In genomic region chr15:79525564-79525963, GRCm38 (mm10) we compare ENCODE assay signal across 22 mouse cellular contexts. TPM values are rescaled to one million over a fixed set of nuclear protein-coding genes. Genes with fewer than 3 reads are reported as not detected.
DNase-seq lines count a peak whose midpoint lies in the region; ATAC-seq and TF ChIP-seq lines count a peak whose summit lies in the region.
"Had no signal": no experiment of that assay in that cellular context is flagged by ENCODE, and none has a peak within 500 bp of the region (broad histone marks: within the 10 kb centered on the region; RNA-seq: fewer than 3 reads in every experiment).

No protein-coding gene starts in this region.

- TF ChIP-seq CTCF in embryonic fibroblast, embryonic 13.5 days (IDR thresholded peaks at IDR 0.05; ENCODE audit: borderline replicate concordance, insufficient read depth, low read length) = no peak

- intact Hi-C loops in heart, postnatal 36 days (cut with DNase I) = no loop called here

- no peaks in the 10 kb centered on the region for H3K27me3 ChIP-seq in heart, embryonic 10.5 days (ENCODE audit: insufficient read depth, poor library complexity, severe bottlenecking)
- H3K27me3 ChIP-seq in limb, embryonic 15.5 days = no peaks in the 10 kb centered on the region
- H3K27me3 ChIP-seq in limb, embryonic 10.5 days (ENCODE audit: low read depth, poor library complexity, severe bottlenecking) = no peaks in the 10 kb centered on the region
- H3K27me3 ChIP-seq: forebrain, embryonic 15.5 days; heart, embryonic 12.5 days; hindbrain, embryonic 15.5 days had no signal

- no peak for ATAC-seq in limb, embryonic 15.5 days (ENCODE audit: insufficient number of reproducible peaks, low FRiP score, low TSS enrichment, low read depth)
- ATAC-seq: forebrain, embryonic 15.5 days had no signal

- peak; percentile 9; the same call in 1 of the 2 replicates for TF ChIP-seq POLR2A in embryonic fibroblast, embryonic 13.5 days (IDR thresholded peaks at IDR 0.05; ENCODE audit: low read depth, low read length)

- DNase-seq in heart, embryonic 10.5 days (ENCODE audit: low spot score) = peak; percentile 66
- DNase-seq in heart, postnatal 36 days = no peak
- DNase-seq in limb, embryonic 10.5 days (ENCODE audit: low spot score) = no peak
- peak; percentile 20 for DNase-seq in A20 (ENCODE audit: low read depth, low spot score)
- DNase-seq in lung, postnatal 4 days = no peak
- DNase-seq: cerebellum, adult 11 months; cerebellum, adult 9-10 months; cerebellum, postnatal 36 days; gastrocnemius, postnatal 10 days; kidney, adult 11 months had no signal

- no peak overlapping the region for H3K27ac ChIP-seq in heart, embryonic 10.5 days
- H3K27ac ChIP-seq in limb, embryonic 15.5 days = 0 out of 2 replicates have a peak overlapping the region, but pooled peaks have one; percentile 47
- H3K27ac ChIP-seq in limb, embryonic 10.5 days = no peak overlapping the region
- no peak overlapping the region for H3K27ac ChIP-seq in embryonic fibroblast, embryonic 13.5 days (ENCODE audit: insufficient read depth, low read length)
- H3K27ac ChIP-seq: embryonic facial prominence, embryonic 10.5 days; forebrain, embryonic 10.5 days; forebrain, embryonic 15.5 days; heart, adult 2 months; hindbrain, embryonic 15.5 days had no signal

- no peak overlapping the region for H3K4me2 ChIP-seq in limb, embryonic 15.5 days
- H3K4me2 ChIP-seq: forebrain, embryonic 15.5 days; heart, embryonic 12.5 days; hindbrain, embryonic 15.5 days had no signal

- WGBS in heart, embryonic 10.5 days = 82% methylated on average over 5 of the region's 5 CpGs
- WGBS in limb, embryonic 15.5 days = 85% methylated on average over 5 of the region's 5 CpGs
- 88% methylated on average over 5 of the region's 5 CpGs for WGBS in limb, embryonic 10.5 days

- no peak overlapping the region for H3K4me3 ChIP-seq in heart, embryonic 10.5 days
- H3K4me3 ChIP-seq in limb, embryonic 15.5 days = no peak overlapping the region
- H3K4me3 ChIP-seq in limb, embryonic 10.5 days = no peak overlapping the region
- no peak overlapping the region for H3K4me3 ChIP-seq in embryonic fibroblast, embryonic 13.5 days (ENCODE audit: insufficient read depth, low read length)
- H3K4me3 ChIP-seq: embryonic facial prominence, embryonic 10.5 days; erythroblast, embryonic 14.5 days; forebrain, embryonic 10.5 days; forebrain, embryonic 15.5 days; heart, adult 2 months; heart, embryonic 12.5 days; hindbrain, embryonic 15.5 days had no signal

- H3K4me1 ChIP-seq in heart, embryonic 10.5 days = no peaks in the 10 kb centered on the region
- peaks cover 13% of the 10 kb centered on the region for H3K4me1 ChIP-seq in limb, embryonic 15.5 days
- no peaks in the 10 kb centered on the region for H3K4me1 ChIP-seq in limb, embryonic 10.5 days
- H3K4me1 ChIP-seq in embryonic fibroblast, embryonic 13.5 days (ENCODE audit: control insufficient read depth, insufficient read depth, low read length) = no peaks in the 10 kb centered on the region; the same call in none of the 2 replicates
- H3K4me1 ChIP-seq: embryonic facial prominence, embryonic 10.5 days; forebrain, embryonic 10.5 days; forebrain, embryonic 15.5 days; heart, embryonic 12.5 days; hindbrain, embryonic 15.5 days had no signal

- no peaks in the 10 kb centered on the region for H3K9me3 ChIP-seq in heart, embryonic 10.5 days
- H3K9me3 ChIP-seq in limb, embryonic 15.5 days = no peaks in the 10 kb centered on the region
- H3K9me3 ChIP-seq in limb, embryonic 10.5 days (replicated peaks) = no peaks in the 10 kb centered on the region
- H3K9me3 ChIP-seq: embryonic facial prominence, embryonic 10.5 days; forebrain, embryonic 10.5 days; forebrain, embryonic 15.5 days; heart, embryonic 12.5 days; hindbrain, embryonic 15.5 days had no signal

- H3K9ac ChIP-seq in limb, embryonic 15.5 days = no peak overlapping the region
- H3K9ac ChIP-seq: forebrain, embryonic 15.5 days; heart, embryonic 12.5 days; hindbrain, embryonic 15.5 days had no signal

- peaks cover 66% of the 10 kb centered on the region for H3K36me3 ChIP-seq in heart, embryonic 10.5 days
- peaks cover 84% of the 10 kb centered on the region for H3K36me3 ChIP-seq in limb, embryonic 15.5 days
- H3K36me3 ChIP-seq in limb, embryonic 10.5 days = peaks cover 49% of the 10 kb centered on the region

RNA-seq across cellular contexts. Expression of gene Kdelr3, which starts 9.4 kb away (rescaled TPM):
- 29.8 and 40.5 TPM in 2 replicates for polyA plus RNA-seq in heart, embryonic 10.5 days (2016; fragmentation: Nextera tagmentation; extraction: Ambion mirVana)
- total RNA-seq in heart, postnatal 36 days (2021) = 1 to 10 TPM; 6.5 to 7.2 TPM
- polyA plus RNA-seq in limb, embryonic 15.5 days (2015; fragmentation: Nextera tagmentation; extraction: Ambion mirVana) = 211 and 223 TPM in 2 replicates
- 4.2 and 9.4 TPM in 2 replicates for polyA plus RNA-seq in limb, embryonic 10.5 days (2016; fragmentation: Nextera tagmentation; extraction: Ambion mirVana)
- polyA plus RNA-seq in embryonic fibroblast, embryonic 13.5 days (2011; ENCODE audit: insufficient read length, low read depth, missing spikeins) = 136 and 146 TPM in 2 replicates
- polyA plus RNA-seq: erythroblast, embryonic 14.5 days had no signal

RNA-seq across cellular contexts. Expression of gene Kcnj4, which starts 20.5 kb away (rescaled TPM):
- 0.06 TPM in 1 of 2 replicates, not detected in the other for polyA plus RNA-seq in heart, embryonic 10.5 days (2016; fragmentation: Nextera tagmentation; extraction: Ambion mirVana)
- total RNA-seq in heart, postnatal 36 days (2021) = under 1 TPM in 1 of 2 experiments, not detected in 1; 0.11 TPM
- polyA plus RNA-seq in limb, embryonic 15.5 days (2015; fragmentation: Nextera tagmentation; extraction: Ambion mirVana) = not detected in 2 replicates
- polyA plus RNA-seq in limb, embryonic 10.5 days (2016; fragmentation: Nextera tagmentation; extraction: Ambion mirVana) = not detected in 2 replicates
- polyA plus RNA-seq in embryonic fibroblast, embryonic 13.5 days (2011; ENCODE audit: insufficient read length, low read depth, missing spikeins) = 0.72 and 1.4 TPM in 2 replicates
- total RNA-seq: heart, postnatal 25 days; MEL had no signal
- polyA plus RNA-seq: embryonic facial prominence, embryonic 10.5 days; erythroblast, embryonic 14.5 days; forebrain, embryonic 10.5 days; gonadal fat pad, adult 2 months; hindbrain, embryonic 15.5 days had no signal

RNA-seq across cellular contexts. Expression of gene Ddx17, which starts 21.0 kb away (rescaled TPM):
- 33.3 and 37.5 TPM in 2 replicates for polyA plus RNA-seq in heart, embryonic 10.5 days (2016; fragmentation: Nextera tagmentation; extraction: Ambion mirVana)
- total RNA-seq in heart, postnatal 36 days (2021) = 10 to 100 TPM; 84.7 to 86.5 TPM
- polyA plus RNA-seq in limb, embryonic 15.5 days (2015; fragmentation: Nextera tagmentation; extraction: Ambion mirVana) = 41.6 and 54.0 TPM in 2 replicates
- 44.9 and 51.4 TPM in 2 replicates for polyA plus RNA-seq in limb, embryonic 10.5 days (2016; fragmentation: Nextera tagmentation; extraction: Ambion mirVana)
- polyA plus RNA-seq in embryonic fibroblast, embryonic 13.5 days (2011; ENCODE audit: insufficient read length, low read depth, missing spikeins) = 278 and 332 TPM in 2 replicates

Comparison
In these comparisons a context has a peak if more than half of its experiments do, and no peak if none do; other contexts are left out.
1. DNase-seq: peak in heart, embryonic 10.5 days (single experiment) and A20 (single experiment); none in heart, postnatal 36 days (0 of 2), limb, embryonic 10.5 days (single experiment) and lung, postnatal 4 days (0 of 2).